Mouse (Mus musculus): ENCODE data around the gene Ndst2. TPM values are rescaled to one million over a fixed set of nuclear protein-coding genes. Genes with fewer than 3 reads are reported as not detected.
A peak's percentile ranks its signal among the peaks of the same experiment; 100 is the strongest.

Ndst2 gene
- polyA plus RNA-seq, 1 experiment from 2014 or later = 28.1 TPM

GRCm38 (mm10) chr14:20691772-20692171, 42.6 kb downstream of the Ndst2 start:
- Histone ChIP-seq H3K4me3 (ENCODE audit: low read depth, low read length) (no peak overlapping the region), H3K4me1 (ENCODE audit: control insufficient read depth, insufficient read depth, low read length) (peaks cover 10% of the 10 kb centered on the region), H3K9ac (replicated peaks; ENCODE audit: low read depth, low read length) (no peak overlapping the region), H3K27ac (ENCODE audit: low read length) (no peak overlapping the region), H3K27me3 (ENCODE audit: control insufficient read depth, insufficient read depth, low read length) (no peaks in the 10 kb centered on the region), H3K36me3 (ENCODE audit: control insufficient read depth, insufficient read depth, low read length) (peaks cover 74% of the 10 kb centered on the region), H3K9me3 (ENCODE audit: control insufficient read depth, low read depth, low read length) (no peaks in the 10 kb centered on the region), H3K4me2 (replicated peaks; ENCODE audit: low read depth, low read length) (no peak overlapping the region)
- 92% methylated on average over 6 of the region's 6 CpGs for WGBS
- ATAC-seq (ENCODE audit: insufficient number of reproducible peaks, insufficient read depth, low FRiP score, low read depth) = no peak

- no peak overlapping the region for H3K27ac ChIP-seq (ENCODE audit: low read length)
- no peaks in the 10 kb centered on the region for H3K9me3 ChIP-seq (ENCODE audit: control insufficient read depth, low read depth, low read length)
- no peaks in the 10 kb centered on the region for H3K27me3 ChIP-seq (ENCODE audit: control insufficient read depth, insufficient read depth, low read length)
- H3K4me2 ChIP-seq (replicated peaks; ENCODE audit: low read depth, low read length) = no peak overlapping the region
- no peak for ATAC-seq (ENCODE audit: insufficient number of reproducible peaks, insufficient read depth, low FRiP score, low read depth)
- H3K9ac ChIP-seq (replicated peaks; ENCODE audit: low read depth, low read length) = no peak overlapping the region
- H3K4me3 ChIP-seq (ENCODE audit: low read depth, low read length) = no peak overlapping the region
- peaks cover 95% of the 10 kb centered on the region for H3K36me3 ChIP-seq (ENCODE audit: control insufficient read depth, insufficient read depth, low read length)
- H3K4me1 ChIP-seq (ENCODE audit: control insufficient read depth, insufficient read depth, low read length) = no peaks in the 10 kb centered on the region
- WGBS = 77% methylated on average over 2 of the region's 2 CpGs
These were observed 45.4 kb downstream of the Ndst2 start for GRCm38 (mm10) chr14:20689009-20689408.

- Histone ChIP-seq H3K27me3 (ENCODE audit: control insufficient read depth, insufficient read depth, low read length) (no peaks in the 10 kb centered on the region), H3K9ac (replicated peaks; ENCODE audit: low read depth, low read length) (no peak overlapping the region), H3K4me1 (ENCODE audit: control insufficient read depth, insufficient read depth, low read length) (no peaks in the 10 kb centered on the region), H3K36me3 (ENCODE audit: control insufficient read depth, insufficient read depth, low read length) (peaks cover 95% of the 10 kb centered on the region), H3K4me2 (replicated peaks; ENCODE audit: low read depth, low read length) (no peak overlapping the region), H3K4me3 (ENCODE audit: low read depth, low read length) (no peak overlapping the region), H3K9me3 (ENCODE audit: control insufficient read depth, low read depth, low read length) (no peaks in the 10 kb centered on the region), H3K27ac (ENCODE audit: low read length) (no peak overlapping the region)
- ATAC-seq (ENCODE audit: insufficient number of reproducible peaks, insufficient read depth, low FRiP score, low read depth) = no peak
- WGBS = 94% methylated on average over 3 of the region's 3 CpGs
These were observed 47.8 kb downstream of the Ndst2 start for GRCm38 (mm10) chr14:20686576-20686975.

- Histone ChIP-seq H3K4me1 (ENCODE audit: control insufficient read depth, insufficient read depth, low read length) (no peaks in the 10 kb centered on the region), H3K9me3 (ENCODE audit: control insufficient read depth, low read depth, low read length) (no peaks in the 10 kb centered on the region), H3K27me3 (ENCODE audit: control insufficient read depth, insufficient read depth, low read length) (no peaks in the 10 kb centered on the region), H3K36me3 (ENCODE audit: control insufficient read depth, insufficient read depth, low read length) (peaks cover 96% of the 10 kb centered on the region), H3K9ac (replicated peaks; ENCODE audit: low read depth, low read length) (no peak overlapping the region), H3K4me3 (ENCODE audit: low read depth, low read length) (no peak overlapping the region), H3K27ac (ENCODE audit: low read length) (no peak overlapping the region), H3K4me2 (replicated peaks; ENCODE audit: low read depth, low read length) (no peak overlapping the region)
- WGBS = 77% methylated on average over 3 of the region's 3 CpGs
- ATAC-seq (ENCODE audit: insufficient number of reproducible peaks, insufficient read depth, low FRiP score, low read depth) = no peak
These were observed 51.9 kb downstream of the Ndst2 start for GRCm38 (mm10) chr14:20682498-20682897.

GRCm38 (mm10) chr14:20681742-20682141, 52.6 kb downstream of the Ndst2 start:
- Histone ChIP-seq H3K27me3 (ENCODE audit: control insufficient read depth, insufficient read depth, low read length) (no peaks in the 10 kb centered on the region), H3K4me2 (replicated peaks; ENCODE audit: low read depth, low read length) (no peak overlapping the region), H3K9ac (replicated peaks; ENCODE audit: low read depth, low read length) (no peak overlapping the region), H3K36me3 (ENCODE audit: control insufficient read depth, insufficient read depth, low read length) (peaks cover 94% of the 10 kb centered on the region), H3K4me3 (ENCODE audit: low read depth, low read length) (no peak overlapping the region), H3K9me3 (ENCODE audit: control insufficient read depth, low read depth, low read length) (no peaks in the 10 kb centered on the region), H3K27ac (ENCODE audit: low read length) (no peak overlapping the region), H3K4me1 (ENCODE audit: control insufficient read depth, insufficient read depth, low read length) (no peaks in the 10 kb centered on the region)
- WGBS = 77% methylated on average over 2 of the region's 2 CpGs
- no peak for ATAC-seq (ENCODE audit: insufficient number of reproducible peaks, insufficient read depth, low FRiP score, low read depth)

GRCm38 (mm10) chr14:20677906-20678305, 56.5 kb downstream of the Ndst2 start:
- no peak overlapping the region for H3K4me2 ChIP-seq (replicated peaks; ENCODE audit: low read depth, low read length)
- 91% methylated on average over 4 of the region's 4 CpGs for WGBS
- ATAC-seq (ENCODE audit: insufficient number of reproducible peaks, insufficient read depth, low FRiP score, low read depth) = no peak
- peaks cover 64% of the 10 kb centered on the region for H3K36me3 ChIP-seq (ENCODE audit: control insufficient read depth, insufficient read depth, low read length)
- no peaks in the 10 kb centered on the region for H3K27me3 ChIP-seq (ENCODE audit: control insufficient read depth, insufficient read depth, low read length)
- H3K9me3 ChIP-seq (ENCODE audit: control insufficient read depth, low read depth, low read length) = no peaks in the 10 kb centered on the region
- no peak overlapping the region for H3K4me3 ChIP-seq (ENCODE audit: low read depth, low read length)
- no peak overlapping the region for H3K9ac ChIP-seq (replicated peaks; ENCODE audit: low read depth, low read length)
- peaks cover 8% of the 10 kb centered on the region; the same call in 1 of the 2 replicates for H3K4me1 ChIP-seq (ENCODE audit: control insufficient read depth, insufficient read depth, low read length)
- H3K27ac ChIP-seq (ENCODE audit: low read length) = no peak overlapping the region

- Histone ChIP-seq H3K4me1 (ENCODE audit: control insufficient read depth, insufficient read depth, low read length) (peaks cover 8% of the 10 kb centered on the region; the same call in 1 of the 2 replicates), H3K36me3 (ENCODE audit: control insufficient read depth, insufficient read depth, low read length) (peaks cover 29% of the 10 kb centered on the region), H3K9me3 (ENCODE audit: control insufficient read depth, low read depth, low read length) (no peaks in the 10 kb centered on the region), H3K4me3 (ENCODE audit: low read depth, low read length) (peak within 1 kb of the TSS; percentile 73), H3K9ac (replicated peaks; ENCODE audit: low read depth, low read length) (peak within 1 kb of the TSS; percentile 69), H3K27ac (ENCODE audit: low read length) (peak within 1 kb of the TSS; percentile 97), H3K4me2 (replicated peaks; ENCODE audit: low read depth, low read length) (peak within 1 kb of the TSS; percentile 67), H3K27me3 (ENCODE audit: control insufficient read depth, insufficient read depth, low read length) (no peaks in the 10 kb centered on the region)
- 2% methylated on average over 43 of the region's 43 CpGs for WGBS
- ATAC-seq (ENCODE audit: insufficient number of reproducible peaks, insufficient read depth, low FRiP score, low read depth) = peak; percentile 96
These were observed 60.1 kb downstream of the Ndst2 start, which contains the start of gene Sec24c for GRCm38 (mm10) chr14:20674064-20674833. Gene Sec24c, plus strand, starts transcription at chr14:20674308.

GRCm38 (mm10) chr14:20673735-20674063, 60.7 kb downstream of the Ndst2 start:
- Histone ChIP-seq H3K4me2 (replicated peaks; ENCODE audit: low read depth, low read length) (peak overlapping the region; percentile 64), H3K4me3 (ENCODE audit: low read depth, low read length) (peak overlapping the region; percentile 73), H3K9me3 (ENCODE audit: control insufficient read depth, low read depth, low read length) (no peaks in the 10 kb centered on the region), H3K4me1 (ENCODE audit: control insufficient read depth, insufficient read depth, low read length) (peaks cover 8% of the 10 kb centered on the region; the same call in 1 of the 2 replicates), H3K27ac (ENCODE audit: low read length) (peak overlapping the region; percentile 79), H3K27me3 (ENCODE audit: control insufficient read depth, insufficient read depth, low read length) (no peaks in the 10 kb centered on the region), H3K36me3 (ENCODE audit: control insufficient read depth, insufficient read depth, low read length) (peaks cover 24% of the 10 kb centered on the region), H3K9ac (replicated peaks; ENCODE audit: low read depth, low read length) (no peak overlapping the region)
- ATAC-seq (ENCODE audit: insufficient number of reproducible peaks, insufficient read depth, low FRiP score, low read depth) = peak; percentile 62; the same call in 1 of the 2 replicates
- WGBS = 8% methylated on average over 13 of the region's 13 CpGs
